Mouse (Mus musculus) limb, embryonic 12.5 days (tissue): ENCODE results near the gene Ndst4. TPM values are rescaled to one million over a fixed set of nuclear protein-coding genes. Genes with fewer than 3 reads are reported as not detected.

ENCODE experiments used
- ATAC-seq: fragments of 200-750 bp; cut with Nextera tagmentation; 2 replicates; pipeline ENCODE4 v1.8.0; 2017; ENCODE audit warnings: low read depth, moderate TSS enrichment; ENCODE audit not compliant: insufficient number of reproducible peaks, insufficient read depth, low FRiP score, low TSS enrichment
- H3K27ac ChIP-seq: fragments of 300-500 bp; sonication (generic); 2 replicates; pipeline ENCODE4 v1.5.1; 2016; ENCODE audit warnings: mild to moderate bottlenecking, moderate library complexity
- H3K27me3 ChIP-seq: fragments of 300-500 bp; sonication (generic); 2 replicates; pipeline ENCODE4 v1.6.1; 2016; ENCODE audit warnings: mild to moderate bottlenecking, moderate library complexity
- H3K36me3 ChIP-seq: fragments of 300-500 bp; sonication (generic); 2 replicates; pipeline ENCODE4 v1.6.1; 2016; ENCODE audit warnings: mild to moderate bottlenecking, moderate library complexity
- H3K4me1 ChIP-seq: fragments of 300-500 bp; sonication (generic); replicated peaks from 2 replicates; pipeline ENCODE4 v1.6.1; 2016
- H3K4me2 ChIP-seq: fragments of 300-500 bp; sonication (generic); 2 replicates; pipeline ENCODE4 v1.6.1; 2016; ENCODE audit warnings: mild to moderate bottlenecking, moderate library complexity
- H3K4me3 ChIP-seq: fragments of 300-500 bp; sonication (generic); replicated peaks from 2 replicates; pipeline ENCODE4 v1.5.1; 2016; ENCODE audit warnings: mild to moderate bottlenecking
- H3K9ac ChIP-seq: fragments of 300-500 bp; sonication (generic); replicated peaks from 2 replicates; pipeline ENCODE4 v1.6.1; 2016; ENCODE audit warnings: mild to moderate bottlenecking, moderate library complexity
- H3K9me3 ChIP-seq: fragments of 300-500 bp; sonication (generic); 2 replicates; pipeline ENCODE4 v1.6.1; 2016; ENCODE audit warnings: mild to moderate bottlenecking, moderate library complexity
- WGBS: fragments of 180-500 bp; shearing (Covaris S2); methylation state at CpG from one replicate; pipeline ENCODE4 v1.1.7; 2016; 5-methylcytosine and 5-hydroxymethylcytosine counted together
- polyA plus RNA-seq: library from polyadenylated mRNA; unstranded; fragments of >200 nt; fragmentation: Nextera tagmentation; extraction: Ambion mirVana; gene quantifications from 2 replicates; pipeline ENCODE4 v1.2.1, GENCODE M21; 2016

Ndst4 gene
- polyA plus RNA-seq: 0.41 and 0.61 TPM in 2 replicates

- Histone ChIP-seq H3K36me3 (no peaks in the 10 kb centered on the region), H3K9ac (0 out of 2 replicates have a peak within 1 kb of the TSS, but pooled peaks have one; percentile 24), H3K4me1 (peaks cover 10% of the 10 kb centered on the region; the same call in 1 of the 2 replicates), H3K27ac (no peak within 1 kb of the TSS), H3K9me3 (no peaks in the 10 kb centered on the region), H3K4me2 (peak within 1 kb of the TSS; percentile 60), H3K4me3 (peak within 1 kb of the TSS; percentile 41), H3K27me3 (no peaks in the 10 kb centered on the region)
- WGBS: 13% methylated on average over 14 of the region's 14 CpGs
- ATAC-seq: peak; percentile 88
Measured at GRCm38 (mm10) chr3:125403601-125404396, at the start of gene Ndst4. TSS of gene Ndst4 (plus strand) at chr3:125404076.

- ATAC-seq: no peak
- WGBS: 85% methylated on average over 3 of the region's 3 CpGs
- Histone ChIP-seq H3K36me3 (no peaks in the 10 kb centered on the region), H3K9me3 (no peaks in the 10 kb centered on the region), H3K4me1 (no peaks in the 10 kb centered on the region), H3K4me3 (no peak overlapping the region), H3K9ac (no peak overlapping the region), H3K4me2 (no peak overlapping the region), H3K27me3 (no peaks in the 10 kb centered on the region), H3K27ac (no peak overlapping the region)
Measured at GRCm38 (mm10) chr3:125397443-125397842, 6.4 kb upstream of the Ndst4 start.

- Histone ChIP-seq H3K4me3 (no peak overlapping the region), H3K27ac (no peak overlapping the region), H3K9me3 (no peaks in the 10 kb centered on the region), H3K4me2 (no peak overlapping the region), H3K9ac (no peak overlapping the region), H3K27me3 (no peaks in the 10 kb centered on the region), H3K36me3 (no peaks in the 10 kb centered on the region), H3K4me1 (peaks cover 10% of the 10 kb centered on the region; the same call in 1 of the 2 replicates)
- 38% methylated on average over 2 of the region's 2 CpGs for WGBS
- no peak for ATAC-seq
Measured at GRCm38 (mm10) chr3:125406456-125406855, 2.6 kb downstream of the Ndst4 start.

- Histone ChIP-seq H3K9me3 (no peaks in the 10 kb centered on the region), H3K4me1 (peaks cover 10% of the 10 kb centered on the region; the same call in 1 of the 2 replicates), H3K36me3 (no peaks in the 10 kb centered on the region), H3K27ac (no peak overlapping the region), H3K27me3 (no peaks in the 10 kb centered on the region), H3K4me2 (no peak overlapping the region), H3K4me3 (no peak overlapping the region), H3K9ac (no peak overlapping the region)
- WGBS: 68% methylated on average over 3 of the region's 3 CpGs
- no peak for ATAC-seq
Measured at GRCm38 (mm10) chr3:125406991-125407390, 3.1 kb downstream of the Ndst4 start.

- no peak for ATAC-seq
- 51% methylated on average over 6 of the region's 6 CpGs for WGBS
Measured at GRCm38 (mm10) chr3:125466894-125467652, 63.2 kb downstream of the Ndst4 start.

GRCm38 (mm10) chr3:125510102-125510501 is 106.2 kb downstream of the Ndst4 start:
- Histone ChIP-seq H3K27ac (no peak overlapping the region), H3K9ac (no peak overlapping the region), H3K27me3 (no peaks in the 10 kb centered on the region), H3K36me3 (no peaks in the 10 kb centered on the region), H3K9me3 (no peaks in the 10 kb centered on the region), H3K4me3 (no peak overlapping the region), H3K4me1 (no peaks in the 10 kb centered on the region), H3K4me2 (no peak overlapping the region)
- 84% methylated on average over 5 of the region's 5 CpGs for WGBS
- no peak for ATAC-seq

More at GRCm38 (mm10) chr3:125466894-125467652, 63.2 kb downstream of the Ndst4 start:
- H3K27me3 ChIP-seq: no peaks in the 10 kb centered on the region
- H3K36me3 ChIP-seq: no peaks in the 10 kb centered on the region
- no peak overlapping the region for H3K4me2 ChIP-seq
- H3K4me1 ChIP-seq: no peaks in the 10 kb centered on the region
- H3K27ac ChIP-seq: no peak overlapping the region
- H3K9ac ChIP-seq: no peak overlapping the region
- H3K4me3 ChIP-seq: no peak overlapping the region
- H3K9me3 ChIP-seq: no peaks in the 10 kb centered on the region

- H3K9ac ChIP-seq: no peak overlapping the region
- no peak overlapping the region for H3K4me2 ChIP-seq
- no peak overlapping the region for H3K4me3 ChIP-seq
- no peak overlapping the region for H3K27ac ChIP-seq
- no peaks in the 10 kb centered on the region; the same call in 1 of the 2 replicates for H3K4me1 ChIP-seq
- no peaks in the 10 kb centered on the region for H3K36me3 ChIP-seq
- no peaks in the 10 kb centered on the region for H3K9me3 ChIP-seq
- no peaks in the 10 kb centered on the region for H3K27me3 ChIP-seq
- 37% methylated on average over 8 of the region's 8 CpGs for WGBS
- no peak for ATAC-seq
Measured at GRCm38 (mm10) chr3:125533371-125533770, 129.5 kb downstream of the Ndst4 start.

- H3K4me1 ChIP-seq: no peaks in the 10 kb centered on the region
- no peaks in the 10 kb centered on the region for H3K9me3 ChIP-seq
- ATAC-seq: no peak
- H3K27me3 ChIP-seq: no peaks in the 10 kb centered on the region
- no peak overlapping the region for H3K4me2 ChIP-seq
- H3K9ac ChIP-seq: no peak overlapping the region
- WGBS: 82% methylated on average over 2 of the region's 2 CpGs
- H3K27ac ChIP-seq: no peak overlapping the region
- no peak overlapping the region for H3K4me3 ChIP-seq
- H3K36me3 ChIP-seq: no peaks in the 10 kb centered on the region
Measured at GRCm38 (mm10) chr3:125570602-125571001, 166.7 kb downstream of the Ndst4 start.

GRCm38 (mm10) chr3:125632233-125632632 is 228.4 kb downstream of the Ndst4 start:
- no peak overlapping the region for H3K4me2 ChIP-seq
- H3K4me3 ChIP-seq: no peak overlapping the region
- no peaks in the 10 kb centered on the region for H3K9me3 ChIP-seq
- no peak overlapping the region for H3K27ac ChIP-seq
- 72% methylated on average over 2 of the region's 2 CpGs for WGBS
- no peak for ATAC-seq
- H3K27me3 ChIP-seq: no peaks in the 10 kb centered on the region
- no peaks in the 10 kb centered on the region for H3K36me3 ChIP-seq
- no peak overlapping the region for H3K9ac ChIP-seq
- H3K4me1 ChIP-seq: no peaks in the 10 kb centered on the region

GRCm38 (mm10) chr3:125655009-125655635 is 251.2 kb downstream of the Ndst4 start:
- 73% methylated on average over 3 of the region's 3 CpGs for WGBS
- H3K36me3 ChIP-seq: no peaks in the 10 kb centered on the region
- H3K27me3 ChIP-seq: no peaks in the 10 kb centered on the region
- ATAC-seq: no peak
- no peaks in the 10 kb centered on the region for H3K9me3 ChIP-seq
- no peaks in the 10 kb centered on the region for H3K4me1 ChIP-seq
- H3K4me2 ChIP-seq: no peak overlapping the region
- H3K27ac ChIP-seq: no peak overlapping the region
- no peak overlapping the region for H3K4me3 ChIP-seq
- no peak overlapping the region for H3K9ac ChIP-seq

GRCm38 (mm10) chr3:125660114-125660717 is 256.3 kb downstream of the Ndst4 start:
- 78% methylated on average over 3 of the region's 3 CpGs for WGBS
- ATAC-seq: peak; percentile 69; the same call in 1 of the 2 replicates

More at GRCm38 (mm10) chr3:125660114-125660717, 256.3 kb downstream of the Ndst4 start:
- no peaks in the 10 kb centered on the region for H3K4me1 ChIP-seq
- H3K9me3 ChIP-seq: no peaks in the 10 kb centered on the region
- H3K4me3 ChIP-seq: no peak overlapping the region
- no peaks in the 10 kb centered on the region for H3K27me3 ChIP-seq
- no peak overlapping the region for H3K4me2 ChIP-seq
- no peak overlapping the region for H3K9ac ChIP-seq
- H3K27ac ChIP-seq: no peak overlapping the region
- no peaks in the 10 kb centered on the region for H3K36me3 ChIP-seq
